Mouse (Mus musculus): ENCODE measurements around the gene Suclg1. TPM values are rescaled to one million over a fixed set of nuclear protein-coding genes. Genes with fewer than 3 reads are reported as not detected.

Suclg1 gene
- total and polyA plus RNA-seq, 2 experiments from 2014 or later, result 41.9 to 125 TPM

DNA sequence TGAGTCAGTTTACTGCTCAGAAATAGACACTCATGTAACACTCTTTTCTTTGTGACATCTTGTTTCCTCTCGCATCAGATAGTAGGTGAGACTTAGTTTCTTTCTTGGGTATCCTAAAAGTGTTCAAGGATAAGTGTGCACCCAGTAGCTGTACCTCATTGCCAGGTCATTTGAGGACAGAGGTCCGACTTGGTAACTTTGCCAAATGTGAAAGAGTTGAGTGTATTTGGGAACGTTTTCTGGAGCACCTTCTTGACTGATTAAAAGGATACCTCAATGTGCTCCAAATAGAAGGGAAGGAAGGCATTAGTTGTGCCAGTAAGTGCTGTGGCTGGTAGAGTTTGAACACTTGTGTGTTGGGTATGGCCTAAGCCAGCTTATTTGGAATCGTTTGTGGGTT lies 1.7 kb downstream of the Suclg1 start:
- H3K4me1 ChIP-seq (ENCODE audit: insufficient read depth), result peaks cover 14% of the 10 kb centered on the region
- no peak for TF ChIP-seq CTCF (IDR thresholded peaks at IDR 0.05; ENCODE audit: low read depth)
- H3K4me3 ChIP-seq (ENCODE audit: low read depth, low read length), result no peak overlapping the region
- peak overlapping the region; percentile 81; the same call in 1 of the 2 replicates for H3K4me2 ChIP-seq (ENCODE audit: low read depth)
- no peaks in the 10 kb centered on the region for H3K27me3 ChIP-seq (ENCODE audit: insufficient read depth, low read length)
- ATAC-seq (no peak), DNase-seq (no peak)
- no peaks in the 10 kb centered on the region for H3K9me3 ChIP-seq (ENCODE audit: low read length)
- H3K36me3 ChIP-seq (ENCODE audit: insufficient read depth), result no peaks in the 10 kb centered on the region
- H3K27ac ChIP-seq (ENCODE audit: low read depth, low read length), result no peak overlapping the region
- no peak overlapping the region for H3K9ac ChIP-seq
- 83% methylated on average over 4 of the region's 4 CpGs for WGBS

DNA sequence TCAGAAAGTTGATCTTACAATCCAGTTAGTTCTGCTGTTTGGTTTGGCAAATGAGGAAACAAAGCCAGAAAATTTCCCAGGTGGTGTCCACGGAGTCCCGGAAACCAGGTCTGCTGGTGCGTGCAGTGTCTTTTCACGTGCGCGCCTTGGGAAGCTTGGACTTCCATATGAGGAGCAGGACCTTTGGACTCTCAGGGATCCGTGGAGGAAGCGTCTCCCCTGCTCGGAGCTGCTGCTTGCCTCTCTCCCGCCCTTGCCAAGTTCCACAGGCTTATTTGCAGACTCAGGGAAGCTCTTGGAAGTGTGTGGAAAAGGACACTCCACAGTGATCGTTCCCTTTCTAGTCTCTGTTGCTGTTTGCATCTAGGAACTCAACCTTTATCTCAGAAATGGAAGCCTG lies 3.2 kb downstream of the Suclg1 start:
- no peak overlapping the region for H3K4me3 ChIP-seq (ENCODE audit: low read depth, low read length)
- 93% methylated on average over 11 of the region's 11 CpGs for WGBS
- no peak overlapping the region for H3K9ac ChIP-seq
- no peaks in the 10 kb centered on the region for H3K36me3 ChIP-seq (ENCODE audit: insufficient read depth)
- H3K9me3 ChIP-seq (ENCODE audit: low read length), result no peaks in the 10 kb centered on the region
- TF ChIP-seq CTCF (IDR thresholded peaks at IDR 0.05; ENCODE audit: low read depth), result no peak
- no peak overlapping the region for H3K4me2 ChIP-seq (ENCODE audit: low read depth)
- DNase-seq (no peak), ATAC-seq (no peak)
- no peak overlapping the region for H3K27ac ChIP-seq (ENCODE audit: low read depth, low read length)
- H3K27me3 ChIP-seq (ENCODE audit: insufficient read depth, low read length), result no peaks in the 10 kb centered on the region
- H3K4me1 ChIP-seq (ENCODE audit: insufficient read depth), result peaks cover 14% of the 10 kb centered on the region

DNA sequence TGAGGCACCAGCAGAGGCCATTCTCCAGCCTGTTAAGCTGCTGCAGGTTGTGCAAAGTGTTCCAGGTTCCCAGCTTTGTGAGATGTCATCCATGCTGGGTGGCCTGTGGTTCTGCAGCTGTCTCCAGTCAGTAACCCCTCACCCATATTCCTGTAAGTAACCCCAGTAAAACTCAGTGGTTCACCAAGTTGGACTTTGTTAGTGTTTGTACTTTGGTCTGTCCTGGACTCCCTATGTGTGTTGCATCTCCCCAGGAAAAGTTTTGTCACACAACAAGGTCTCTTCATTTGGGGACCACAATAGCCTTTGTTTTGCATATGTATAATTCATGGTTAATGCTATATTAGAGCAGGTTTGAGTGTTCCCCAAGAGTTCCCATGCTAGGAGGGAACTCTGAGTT lies 4.2 kb downstream of the Suclg1 start:
- no peak overlapping the region for H3K9ac ChIP-seq
- no peak for TF ChIP-seq CTCF (IDR thresholded peaks at IDR 0.05; ENCODE audit: low read depth)

DNA sequence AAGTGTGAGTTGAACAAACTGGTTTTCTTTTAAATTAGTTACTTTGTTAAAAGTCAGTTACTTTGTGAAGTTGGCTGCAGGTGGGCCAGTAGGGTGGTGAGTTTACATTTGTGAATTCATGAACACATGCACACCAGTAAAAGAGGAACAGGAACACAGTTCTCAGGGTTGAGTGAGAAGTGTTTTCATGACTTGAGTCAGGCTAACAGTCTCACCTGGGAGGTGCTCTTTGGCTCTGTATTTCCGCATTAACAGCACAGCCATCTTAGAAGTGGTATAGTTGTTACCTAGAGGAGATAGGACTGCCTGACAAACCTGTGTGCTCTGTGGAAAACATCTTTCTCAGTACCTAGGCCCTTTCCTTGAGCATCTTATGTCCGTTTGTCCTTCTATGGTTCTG lies 4.8 kb downstream of the Suclg1 start:
- ATAC-seq, result no peak

More for the DNA sequence above, 4.2 kb downstream of the Suclg1 start:
- Histone ChIP-seq H3K36me3 (ENCODE audit: insufficient read depth) (peaks cover 5% of the 10 kb centered on the region; the same call in 1 of the 2 replicates), H3K27ac (ENCODE audit: low read depth, low read length) (no peak overlapping the region), H3K4me3 (ENCODE audit: low read depth, low read length) (no peak overlapping the region), H3K4me1 (ENCODE audit: insufficient read depth) (peaks cover 14% of the 10 kb centered on the region), H3K27me3 (ENCODE audit: insufficient read depth, low read length) (no peaks in the 10 kb centered on the region), H3K9me3 (ENCODE audit: low read length) (no peaks in the 10 kb centered on the region), H3K4me2 (ENCODE audit: low read depth) (no peak overlapping the region)
- DNase-seq, result no peak
- no peak for ATAC-seq

DNA sequence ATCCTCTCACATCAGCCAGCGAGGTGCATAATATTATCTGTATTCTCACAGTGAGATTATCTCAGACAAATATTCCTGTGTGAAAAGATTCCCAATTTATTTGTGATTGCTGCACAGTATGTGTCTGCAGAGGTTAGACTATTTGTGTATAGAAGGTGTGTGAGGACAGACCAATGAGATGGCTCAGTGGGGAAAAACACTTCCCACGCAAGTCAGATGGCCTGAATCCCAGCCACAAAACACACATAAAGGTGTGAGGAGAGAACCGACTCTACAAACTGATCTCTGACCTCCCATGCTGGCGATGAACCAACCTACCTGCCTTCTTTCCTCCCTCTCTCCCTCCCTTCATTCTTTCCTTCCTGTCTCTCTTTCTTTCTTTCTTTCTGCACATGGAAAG lies 5.4 kb downstream of the Suclg1 start:
- no peak overlapping the region for H3K4me3 ChIP-seq (ENCODE audit: low read depth, low read length)
- ATAC-seq, result no peak
- H3K27ac ChIP-seq (ENCODE audit: low read depth, low read length), result no peak overlapping the region
- WGBS, result 92% methylated on average over 4 of the region's 4 CpGs
- H3K36me3 ChIP-seq (ENCODE audit: insufficient read depth), result peaks cover 13% of the 10 kb centered on the region; the same call in 1 of the 2 replicates
- no peak overlapping the region for H3K9ac ChIP-seq
- H3K4me2 ChIP-seq (ENCODE audit: low read depth), result no peak overlapping the region
- H3K27me3 ChIP-seq (ENCODE audit: insufficient read depth, low read length), result no peaks in the 10 kb centered on the region
- no peak for DNase-seq
- no peak for TF ChIP-seq CTCF (IDR thresholded peaks at IDR 0.05; ENCODE audit: low read depth)
- no peaks in the 10 kb centered on the region for H3K9me3 ChIP-seq (ENCODE audit: low read length)
- H3K4me1 ChIP-seq (ENCODE audit: insufficient read depth), result peaks cover 14% of the 10 kb centered on the region

More for the DNA sequence above, 4.8 kb downstream of the Suclg1 start:
- no peaks in the 10 kb centered on the region for H3K9me3 ChIP-seq (ENCODE audit: low read length)
- no peak overlapping the region for H3K27ac ChIP-seq (ENCODE audit: low read depth, low read length)
- no peak overlapping the region for H3K4me3 ChIP-seq (ENCODE audit: low read depth, low read length)
- H3K27me3 ChIP-seq (ENCODE audit: insufficient read depth, low read length), result no peaks in the 10 kb centered on the region
- H3K4me2 ChIP-seq (ENCODE audit: low read depth), result no peak overlapping the region
- peaks cover 9% of the 10 kb centered on the region; the same call in 1 of the 2 replicates for H3K36me3 ChIP-seq (ENCODE audit: insufficient read depth)
- TF ChIP-seq CTCF (IDR thresholded peaks at IDR 0.05; ENCODE audit: low read depth), result no peak
- WGBS, result 94% methylated on average over 2 of the region's 2 CpGs
- H3K9ac ChIP-seq, result no peak overlapping the region
- peaks cover 14% of the 10 kb centered on the region for H3K4me1 ChIP-seq (ENCODE audit: insufficient read depth)
- no peak for DNase-seq

DNA sequence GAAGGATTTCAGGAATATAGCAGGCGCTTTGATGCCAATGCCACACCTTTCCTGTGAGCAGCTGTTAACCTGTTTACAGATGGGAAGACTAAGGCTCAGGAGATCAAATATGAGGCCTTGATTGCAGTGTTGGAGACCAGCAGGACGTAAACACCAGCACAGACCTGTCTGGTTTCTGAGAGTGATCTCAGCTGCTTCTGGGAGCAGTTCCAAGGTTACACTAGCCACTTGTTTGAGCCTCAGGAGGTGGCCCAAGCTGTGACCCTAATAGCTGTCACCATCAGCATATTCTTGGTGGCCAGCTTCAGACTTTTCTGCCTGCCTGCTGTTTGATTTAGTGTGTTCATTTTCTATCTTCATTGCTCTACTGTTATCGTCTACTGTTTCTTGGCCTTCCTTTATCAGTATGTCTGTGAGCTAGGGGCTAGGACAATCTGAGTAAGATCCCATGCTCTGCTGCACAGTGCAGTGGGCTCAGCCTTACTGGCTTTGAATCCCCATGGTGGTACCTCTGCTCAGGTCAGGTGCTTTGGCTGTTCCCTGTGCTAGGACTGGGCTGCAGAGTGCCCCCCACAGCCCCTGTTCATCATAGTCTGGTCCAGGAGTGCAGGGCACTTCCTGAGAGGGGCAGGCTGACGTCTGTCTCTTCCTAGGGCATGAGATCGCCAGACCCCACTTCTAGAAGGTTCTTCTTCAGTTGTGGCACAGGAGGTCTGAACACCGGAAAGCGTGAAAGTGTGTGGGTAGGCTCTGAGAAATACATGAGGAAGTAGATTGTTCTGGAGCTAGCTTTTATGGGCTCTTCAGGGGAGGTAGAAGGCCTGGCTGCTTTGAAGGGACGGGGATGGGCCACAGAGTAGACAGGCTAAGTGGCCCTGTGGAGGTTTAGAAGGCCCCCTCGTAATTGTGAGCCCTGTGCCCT lies 6.4 kb downstream of the Suclg1 start:
- H3K9ac ChIP-seq, result no peak overlapping the region
- no peaks in the 10 kb centered on the region for H3K9me3 ChIP-seq (ENCODE audit: low read length)
- no peak for DNase-seq
- no peak for TF ChIP-seq CTCF (IDR thresholded peaks at IDR 0.05; ENCODE audit: low read depth)
- no peak overlapping the region for H3K4me2 ChIP-seq (ENCODE audit: low read depth)
- no peak overlapping the region for H3K4me3 ChIP-seq (ENCODE audit: low read depth, low read length)
- 87% methylated on average over 9 of the region's 9 CpGs for WGBS
- H3K27ac ChIP-seq (ENCODE audit: low read depth, low read length), result no peak overlapping the region
- no peak for ATAC-seq
- H3K27me3 ChIP-seq (ENCODE audit: insufficient read depth, low read length), result no peaks in the 10 kb centered on the region
- peaks cover 22% of the 10 kb centered on the region for H3K36me3 ChIP-seq (ENCODE audit: insufficient read depth)
- peaks cover 8% of the 10 kb centered on the region for H3K4me1 ChIP-seq (ENCODE audit: insufficient read depth)

DNA sequence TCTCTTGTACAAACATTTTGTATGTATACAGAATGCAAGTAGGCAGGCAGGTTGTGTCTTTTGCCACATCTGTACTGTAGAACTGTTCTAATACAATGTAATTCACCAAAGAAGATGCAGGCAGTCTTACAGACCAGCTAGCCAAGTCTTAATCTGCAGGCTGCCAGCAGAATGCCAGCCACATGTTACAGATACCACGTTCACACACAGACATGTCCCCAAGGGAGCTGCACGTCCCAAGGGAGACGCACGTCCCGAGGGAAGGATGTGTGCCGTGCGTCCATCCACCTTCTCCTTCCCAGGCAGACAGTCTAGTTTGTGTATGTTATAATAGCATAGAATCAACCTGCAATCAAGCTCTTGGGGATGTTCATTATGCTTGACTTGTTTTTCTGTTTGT lies 8.9 kb downstream of the Suclg1 start:
- H3K4me2 ChIP-seq (ENCODE audit: low read depth), result no peak overlapping the region
- no peak overlapping the region for H3K27ac ChIP-seq (ENCODE audit: low read depth, low read length)
- H3K9ac ChIP-seq, result no peak overlapping the region
- no peaks in the 10 kb centered on the region for H3K27me3 ChIP-seq (ENCODE audit: insufficient read depth, low read length)
- ATAC-seq (no peak), DNase-seq (no peak)
- peaks cover 38% of the 10 kb centered on the region for H3K36me3 ChIP-seq (ENCODE audit: insufficient read depth)
- 95% methylated on average over 7 of the region's 7 CpGs for WGBS
- H3K4me1 ChIP-seq (ENCODE audit: insufficient read depth), result no peaks in the 10 kb centered on the region
- H3K4me3 ChIP-seq (ENCODE audit: low read depth, low read length), result no peak overlapping the region
- H3K9me3 ChIP-seq (ENCODE audit: low read length), result no peaks in the 10 kb centered on the region
- TF ChIP-seq CTCF (IDR thresholded peaks at IDR 0.05; ENCODE audit: low read depth), result no peak

Measured in forebrain, postnatal 0 days (tissue).